In the genomic region with DNA sequence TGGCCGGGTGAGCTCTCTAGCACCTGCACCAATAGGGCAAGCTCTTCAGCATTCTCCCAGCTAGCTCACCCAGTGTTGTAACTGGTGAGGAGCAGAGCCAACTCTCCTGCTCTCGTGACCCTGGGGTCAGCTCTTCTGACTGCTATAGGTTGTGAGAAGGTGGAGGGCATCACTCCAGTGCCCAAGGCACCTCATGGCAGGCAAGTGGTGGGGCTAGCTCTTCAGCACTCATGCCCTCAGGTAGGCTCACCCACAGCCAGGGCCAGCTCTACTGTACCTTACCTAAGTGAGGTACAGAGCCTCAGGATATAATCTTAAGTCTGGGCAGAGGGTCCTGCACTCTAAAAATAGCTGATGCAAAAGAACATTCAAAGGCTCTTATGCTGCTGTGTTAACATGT, we compare ENCODE assay signal across 17 mouse cellular contexts. TPM values are rescaled to one million over a fixed set of nuclear protein-coding genes. Genes with fewer than 3 reads are reported as not detected.
A peak's percentile ranks its signal among the peaks of the same experiment; 100 is the strongest.
DNase-seq lines count a peak whose midpoint lies in the region; ATAC-seq and TF ChIP-seq lines count a peak whose summit lies in the region.
"Had no signal": no experiment of that assay in that cellular context is flagged by ENCODE, and none has a peak within 500 bp of the region (broad histone marks: within the 10 kb centered on the region; RNA-seq: fewer than 3 reads in every experiment).

No protein-coding gene starts in this region.

- H3K36me3 ChIP-seq in hindbrain, embryonic 12.5 days, result peaks cover 30% of the 10 kb centered on the region
- peaks cover 12% of the 10 kb centered on the region for H3K36me3 ChIP-seq in hindbrain, postnatal 0 days (ENCODE audit: insufficient read depth, low read length)
- peaks cover 5% of the 10 kb centered on the region for H3K36me3 ChIP-seq in midbrain, embryonic 11.5 days (ENCODE audit: control insufficient read depth, insufficient read depth, low read length)
- H3K36me3 ChIP-seq in midbrain, embryonic 10.5 days, result peaks cover 88% of the 10 kb centered on the region
- H3K36me3 ChIP-seq in midbrain, embryonic 16.5 days (ENCODE audit: control insufficient read depth, insufficient read depth, low read length), result peaks cover 12% of the 10 kb centered on the region; the same call in 1 of the 2 replicates
- H3K36me3 ChIP-seq in stomach, postnatal 0 days (ENCODE audit: control insufficient read depth, insufficient read depth, low read length), result no peaks in the 10 kb centered on the region; the same call in 1 of the 2 replicates

- WGBS in hindbrain, embryonic 12.5 days, result 98% methylated on average over 2 of the region's 2 CpGs
- 98% methylated on average over 2 of the region's 2 CpGs for WGBS in hindbrain, postnatal 0 days
- WGBS in midbrain, embryonic 11.5 days, result 86% methylated on average over 2 of the region's 2 CpGs
- WGBS in midbrain, embryonic 10.5 days, result 99% methylated on average over 2 of the region's 2 CpGs
- WGBS in midbrain, embryonic 16.5 days, result 94% methylated on average over 2 of the region's 2 CpGs
- 81% methylated on average over 2 of the region's 2 CpGs for WGBS in stomach, postnatal 0 days

- H3K27ac ChIP-seq in hindbrain, embryonic 12.5 days, result no peak overlapping the region
- no peak overlapping the region for H3K27ac ChIP-seq in hindbrain, postnatal 0 days
- no peak overlapping the region for H3K27ac ChIP-seq in midbrain, embryonic 11.5 days (ENCODE audit: low read depth, low read length)
- no peak overlapping the region for H3K27ac ChIP-seq in midbrain, embryonic 10.5 days (replicated peaks)
- no peak overlapping the region for H3K27ac ChIP-seq in midbrain, embryonic 16.5 days (ENCODE audit: low read length)
- H3K27ac ChIP-seq in stomach, postnatal 0 days (replicated peaks), result no peak overlapping the region
- H3K27ac ChIP-seq: embryonic facial prominence, embryonic 10.5 days; kidney, postnatal 0 days had no signal

- no peak for DNase-seq in hindbrain, postnatal 0 days (ENCODE audit: low spot score)
- no peak for DNase-seq in midbrain, embryonic 11.5 days (ENCODE audit: low spot score, missing footprints)
- DNase-seq in midbrain, embryonic 10.5 days (ENCODE audit: low spot score), result no peak
- no peak for DNase-seq in stomach, postnatal 0 days (ENCODE audit: low spot score)
- no peak for DNase-seq in urinary bladder, postnatal 36 days (ENCODE audit: low spot score in 2 of 2)
- DNase-seq: cerebellum, adult 18-20 months; cerebellum, postnatal 25 days; heart, adult 18-20 months; lung, postnatal 10 days; right cerebral cortex, postnatal 25 days had no signal

- no peak overlapping the region for H3K4me3 ChIP-seq in hindbrain, embryonic 12.5 days
- no peak overlapping the region for H3K4me3 ChIP-seq in hindbrain, postnatal 0 days (ENCODE audit: low read length)
- H3K4me3 ChIP-seq in midbrain, embryonic 11.5 days (ENCODE audit: low read depth, low read length), result no peak overlapping the region
- H3K4me3 ChIP-seq in midbrain, embryonic 10.5 days, result no peak overlapping the region
- H3K4me3 ChIP-seq in midbrain, embryonic 16.5 days (ENCODE audit: low read depth, low read length), result no peak overlapping the region
- no peak overlapping the region for H3K4me3 ChIP-seq in stomach, postnatal 0 days (ENCODE audit: low read depth, low read length)
- H3K4me3 ChIP-seq: embryonic facial prominence, embryonic 10.5 days; heart, embryonic 15.5 days; megakaryocyte, embryonic 14.5 days had no signal

- H3K4me1 ChIP-seq in hindbrain, embryonic 12.5 days, result no peaks in the 10 kb centered on the region
- no peaks in the 10 kb centered on the region for H3K4me1 ChIP-seq in hindbrain, postnatal 0 days (ENCODE audit: insufficient read depth, low read length)
- no peaks in the 10 kb centered on the region for H3K4me1 ChIP-seq in midbrain, embryonic 11.5 days (ENCODE audit: control insufficient read depth, insufficient read depth, low read length)
- no peaks in the 10 kb centered on the region for H3K4me1 ChIP-seq in midbrain, embryonic 10.5 days
- no peaks in the 10 kb centered on the region for H3K4me1 ChIP-seq in midbrain, embryonic 16.5 days (ENCODE audit: control insufficient read depth, insufficient read depth, low read length)
- no peaks in the 10 kb centered on the region for H3K4me1 ChIP-seq in stomach, postnatal 0 days (replicated peaks; ENCODE audit: control insufficient read depth, insufficient read depth)
- H3K4me1 ChIP-seq: embryonic facial prominence, embryonic 10.5 days had no signal

- no peak for TF ChIP-seq CTCF in hindbrain, postnatal 0 days (IDR thresholded peaks at IDR 0.05; ENCODE audit: low read depth)
- no peak for TF ChIP-seq CTCF in stomach, postnatal 0 days (IDR thresholded peaks at IDR 0.05; ENCODE audit: low read depth)

- ATAC-seq in hindbrain, embryonic 12.5 days (ENCODE audit: low FRiP score), result 0 out of 2 replicates have a peak, but pooled peaks have one; percentile 29
- ATAC-seq in hindbrain, postnatal 0 days, result no peak
- ATAC-seq in midbrain, embryonic 11.5 days (ENCODE audit: low FRiP score), result peak; percentile 33; the same call in 1 of the 2 replicates
- peak; percentile 46; the same call in 1 of the 2 replicates for ATAC-seq in midbrain, embryonic 16.5 days
- 0 out of 2 replicates have a peak, but pooled peaks have one; percentile 15 for ATAC-seq in stomach, postnatal 0 days (ENCODE audit: low FRiP score, low TSS enrichment)
- ATAC-seq: intestine, postnatal 0 days had no signal

- no peak for TF ChIP-seq EP300 in stomach, postnatal 0 days (optimal IDR thresholded peaks at IDR 0.05)

- no peak overlapping the region for H3K9ac ChIP-seq in hindbrain, embryonic 12.5 days
- H3K9ac ChIP-seq in hindbrain, postnatal 0 days (replicated peaks; ENCODE audit: low read length), result no peak overlapping the region
- no peak overlapping the region for H3K9ac ChIP-seq in midbrain, embryonic 11.5 days (ENCODE audit: low read length)
- H3K9ac ChIP-seq in midbrain, embryonic 16.5 days (ENCODE audit: low read depth, low read length), result no peak overlapping the region
- H3K9ac ChIP-seq in stomach, postnatal 0 days (ENCODE audit: low read length), result no peak overlapping the region
- H3K9ac ChIP-seq: heart, embryonic 15.5 days had no signal

- H3K9me3 ChIP-seq in hindbrain, embryonic 12.5 days (replicated peaks), result no peaks in the 10 kb centered on the region
- H3K9me3 ChIP-seq in hindbrain, postnatal 0 days (ENCODE audit: low read length), result no peaks in the 10 kb centered on the region
- H3K9me3 ChIP-seq in midbrain, embryonic 11.5 days (ENCODE audit: control insufficient read depth, low read length), result no peaks in the 10 kb centered on the region
- H3K9me3 ChIP-seq in midbrain, embryonic 10.5 days (replicated peaks), result no peaks in the 10 kb centered on the region
- no peaks in the 10 kb centered on the region for H3K9me3 ChIP-seq in midbrain, embryonic 16.5 days (replicated peaks; ENCODE audit: control insufficient read depth, low read length, poor library complexity, severe bottlenecking)
- no peaks in the 10 kb centered on the region for H3K9me3 ChIP-seq in stomach, postnatal 0 days (ENCODE audit: control insufficient read depth, low read length)
- H3K9me3 ChIP-seq: embryonic facial prominence, embryonic 10.5 days; heart, embryonic 15.5 days; megakaryocyte, embryonic 14.5 days had no signal

- H3K4me2 ChIP-seq in hindbrain, embryonic 12.5 days (replicated peaks), result no peak overlapping the region
- no peak overlapping the region for H3K4me2 ChIP-seq in hindbrain, postnatal 0 days (ENCODE audit: low read depth, low read length)
- no peak overlapping the region for H3K4me2 ChIP-seq in midbrain, embryonic 11.5 days
- no peak overlapping the region for H3K4me2 ChIP-seq in midbrain, embryonic 16.5 days (ENCODE audit: low read length)
- H3K4me2 ChIP-seq in stomach, postnatal 0 days (replicated peaks; ENCODE audit: low read depth), result no peak overlapping the region
- H3K4me2 ChIP-seq: heart, embryonic 15.5 days had no signal

- no peaks in the 10 kb centered on the region for H3K27me3 ChIP-seq in hindbrain, embryonic 12.5 days
- H3K27me3 ChIP-seq in hindbrain, postnatal 0 days (ENCODE audit: insufficient read depth, low read length), result no peaks in the 10 kb centered on the region
- H3K27me3 ChIP-seq in midbrain, embryonic 11.5 days (ENCODE audit: control insufficient read depth, insufficient read depth, low read length), result no peaks in the 10 kb centered on the region
- no peaks in the 10 kb centered on the region for H3K27me3 ChIP-seq in midbrain, embryonic 10.5 days (ENCODE audit: low read depth, poor library complexity, severe bottlenecking)
- no peaks in the 10 kb centered on the region for H3K27me3 ChIP-seq in midbrain, embryonic 16.5 days (ENCODE audit: control insufficient read depth, insufficient read depth, low read depth, low read length)
- no peaks in the 10 kb centered on the region for H3K27me3 ChIP-seq in stomach, postnatal 0 days (ENCODE audit: control insufficient read depth, insufficient read depth, low read length)
- H3K27me3 ChIP-seq: heart, embryonic 15.5 days; megakaryocyte, embryonic 14.5 days had no signal

RNA-seq across cellular contexts. Expression of gene Rtn4, which starts 47.0 kb away (rescaled TPM):
- polyA plus RNA-seq in hindbrain, embryonic 12.5 days (2016; fragmentation: Nextera tagmentation; extraction: Ambion mirVana), result 115 and 117 TPM in 2 replicates
- 243 and 263 TPM in 2 replicates for total RNA-seq in hindbrain, postnatal 0 days (2014; rRNA removed)
- polyA plus RNA-seq in hindbrain, postnatal 0 days (2015; fragmentation: Nextera tagmentation; extraction: Ambion mirVana), result 130 and 135 TPM in 2 replicates
- polyA plus RNA-seq in midbrain, embryonic 11.5 days (2014; fragmentation: Nextera tagmentation; extraction: Ambion mirVana), result 75.3 and 78.3 TPM in 2 replicates
- polyA plus RNA-seq in midbrain, embryonic 10.5 days (2016; fragmentation: Nextera tagmentation; extraction: Ambion mirVana), result 65.8 and 71.1 TPM in 2 replicates
- polyA plus RNA-seq in midbrain, embryonic 16.5 days (2015; fragmentation: Nextera tagmentation; extraction: Ambion mirVana), result 140 and 142 TPM in 2 replicates
- 56.1 and 68.3 TPM in 2 replicates for polyA plus RNA-seq in stomach, postnatal 0 days (2015; fragmentation: Nextera tagmentation; extraction: Ambion mirVana)
